Mouse (Mus musculus) thymus, postnatal 4 days (tissue): ENCODE data around the gene Rsph14.

Source experiments
- DNase-seq: peaks from one replicate; pipeline ENCODE4 v3.0.0; 2021

The Rsph14 gene

DNA sequence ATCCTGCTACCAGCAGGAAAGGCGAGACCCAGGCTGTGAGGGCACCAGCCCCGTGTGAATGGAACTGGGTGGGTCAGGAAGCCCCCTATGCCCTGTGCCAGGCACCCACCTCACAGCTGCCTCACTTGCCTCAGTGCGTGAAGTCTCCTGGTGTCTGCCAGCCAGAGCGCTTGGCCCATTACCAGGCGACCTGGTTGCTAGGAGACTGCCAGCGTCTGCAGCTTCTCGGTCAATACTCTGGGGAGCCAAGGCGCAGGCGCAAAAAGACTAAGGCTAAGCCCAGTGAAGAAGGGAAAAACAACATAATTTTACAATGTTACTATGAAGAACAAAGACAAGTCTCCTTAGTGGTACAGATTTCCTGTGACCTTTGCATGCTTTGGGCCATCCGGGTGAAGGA, at the start of gene Rsph14:
TSS of gene Rsph14 (minus strand) at position 192 of the 400 bp plus-strand sequence.
- DNase-seq: no peak

GRCm38 (mm10) chr10:75078174-75079128, 46.1 kb upstream of the Rsph14 start:
- no peak for DNase-seq

GRCm38 (mm10) chr10:75075665-75076064, 43.3 kb upstream of the Rsph14 start:
- DNase-seq: no peak

- DNase-seq: no peak
These were observed 38.0 kb upstream of the Rsph14 start for GRCm38 (mm10) chr10:75070281-75070976.

GRCm38 (mm10) chr10:75068624-75069328, 36.4 kb upstream of the Rsph14 start:
- DNase-seq: no peak

GRCm38 (mm10) chr10:75068086-75068485, 35.7 kb upstream of the Rsph14 start:
- no peak for DNase-seq

DNA sequence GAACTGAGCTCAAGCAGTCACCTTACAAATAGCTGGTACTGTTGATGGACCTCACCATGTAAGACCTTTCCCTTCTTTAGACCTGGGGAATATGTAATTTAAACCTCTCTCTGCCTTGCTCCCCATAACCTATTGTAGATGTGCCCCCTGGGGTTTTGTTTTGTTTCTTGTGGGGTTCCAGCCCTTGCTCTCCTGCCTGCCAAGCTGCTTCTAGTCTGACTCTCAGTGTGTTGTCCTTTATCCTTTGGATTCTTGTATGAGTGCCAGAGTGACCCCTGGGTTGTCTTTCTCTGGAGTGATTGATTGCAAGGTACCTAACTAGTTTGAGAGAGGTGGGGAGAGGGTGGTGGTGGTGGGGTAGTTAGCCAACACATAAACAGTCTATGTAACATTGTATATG, 35.1 kb upstream of the Rsph14 start:
- no peak for DNase-seq

- DNase-seq: no peak
These were observed 33.3 kb upstream of the Rsph14 start for GRCm38 (mm10) chr10:75065691-75066090.

- no peak for DNase-seq
These were observed 31.0 kb upstream of the Rsph14 start for GRCm38 (mm10) chr10:75063301-75063965.

GRCm38 (mm10) chr10:75062621-75063020, 30.2 kb upstream of the Rsph14 start:
- no peak for DNase-seq

DNA sequence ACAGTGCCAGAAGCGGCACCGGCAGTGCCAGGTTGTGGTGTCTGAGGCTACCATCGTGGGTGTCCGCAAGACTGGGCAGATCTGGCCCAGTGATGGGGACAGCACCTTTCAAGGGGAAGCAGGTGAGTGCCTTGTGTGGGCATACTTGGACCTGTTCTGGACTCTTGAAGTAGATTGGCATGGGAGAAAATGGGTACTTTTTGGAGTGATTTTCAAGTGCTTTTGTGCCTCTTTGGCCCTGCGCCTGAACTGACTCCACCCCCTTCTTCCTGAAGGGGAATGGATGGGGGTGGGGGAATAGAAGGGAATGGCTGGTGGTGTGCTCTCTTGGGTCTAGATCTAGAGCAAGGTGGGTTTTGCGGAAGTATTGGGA, 29.8 kb upstream of the Rsph14 start:
- no peak for DNase-seq

DNA sequence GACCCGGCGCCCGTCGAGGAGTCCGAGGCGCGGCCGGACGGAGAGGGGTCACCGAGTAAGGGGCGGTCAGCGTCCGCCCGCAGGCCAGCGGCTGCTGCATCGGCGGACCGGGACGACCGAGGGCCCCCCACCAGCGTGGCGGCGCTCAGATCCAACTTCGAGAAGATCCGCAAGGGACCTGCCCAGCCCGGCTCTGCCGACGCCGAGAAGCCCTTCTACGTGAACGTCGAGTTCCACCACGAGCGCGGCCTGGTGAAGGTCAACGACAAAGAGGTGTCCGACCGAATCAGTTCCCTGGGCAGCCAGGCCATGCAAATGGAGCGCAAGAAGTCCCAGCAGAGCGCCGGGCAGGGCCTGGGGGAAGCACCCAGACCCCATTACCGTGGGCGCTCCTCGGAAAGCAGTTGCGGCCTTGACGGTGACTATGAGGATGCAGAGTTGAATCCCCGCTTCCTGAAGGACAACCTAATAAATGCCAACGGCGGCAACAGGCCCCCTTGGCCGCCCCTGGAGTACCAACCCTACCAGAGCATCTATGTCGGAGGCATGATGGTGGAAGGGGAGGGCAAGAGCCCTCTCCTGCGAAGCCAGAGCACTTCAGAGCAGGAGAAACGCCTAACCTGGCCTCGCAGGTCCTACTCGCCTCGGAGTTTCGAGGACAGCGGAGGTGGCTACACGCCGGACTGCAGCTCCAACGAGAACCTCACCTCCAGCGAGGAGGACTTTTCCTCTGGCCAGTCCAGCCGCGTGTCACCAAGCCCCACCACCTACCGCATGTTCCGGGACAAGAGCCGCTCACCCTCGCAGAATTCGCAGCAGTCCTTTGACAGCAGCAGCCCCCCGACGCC, 29.2 kb upstream of the Rsph14 start:
- DNase-seq: peak; percentile 53

- peak; percentile 64 for DNase-seq
These were observed 28.5 kb upstream of the Rsph14 start for GRCm38 (mm10) chr10:75060843-75061235.

DNA sequence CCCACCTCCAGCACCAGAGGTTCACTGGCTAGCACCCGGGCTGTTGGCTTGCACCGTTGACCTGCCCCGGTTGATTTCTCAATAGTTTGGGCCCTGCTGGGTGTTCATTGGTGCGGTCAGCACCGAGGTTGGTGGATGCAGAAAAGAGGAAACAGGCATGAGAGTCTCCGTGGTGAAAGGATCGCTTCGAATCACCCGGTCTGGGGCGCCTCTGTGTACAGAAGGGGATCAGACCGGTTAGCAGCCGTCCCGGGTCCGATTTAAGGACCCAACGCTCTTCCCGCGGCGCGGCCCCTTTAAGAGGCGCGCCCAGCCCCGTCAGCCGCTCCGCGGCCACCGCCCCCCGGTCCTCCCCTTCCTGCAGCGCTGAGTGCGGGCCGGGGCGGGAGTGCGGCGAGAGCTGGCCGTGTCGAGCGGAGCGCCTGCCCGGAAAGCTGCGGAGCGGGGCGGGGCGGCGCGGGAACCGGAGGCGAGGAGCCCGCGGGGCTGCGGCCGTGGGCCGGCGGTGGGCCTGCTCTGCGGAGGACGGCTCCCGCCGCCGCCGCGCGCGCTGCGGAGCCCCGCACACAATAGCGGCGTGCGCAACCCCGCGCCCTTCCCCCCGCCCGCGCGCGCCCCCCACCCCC, 27.9 kb upstream of the Rsph14 start, which contains the start of gene Bcr:
TSS of gene Bcr (plus strand) at position 376 of the 626 bp plus-strand sequence.
- DNase-seq: peak; percentile 84

DNA sequence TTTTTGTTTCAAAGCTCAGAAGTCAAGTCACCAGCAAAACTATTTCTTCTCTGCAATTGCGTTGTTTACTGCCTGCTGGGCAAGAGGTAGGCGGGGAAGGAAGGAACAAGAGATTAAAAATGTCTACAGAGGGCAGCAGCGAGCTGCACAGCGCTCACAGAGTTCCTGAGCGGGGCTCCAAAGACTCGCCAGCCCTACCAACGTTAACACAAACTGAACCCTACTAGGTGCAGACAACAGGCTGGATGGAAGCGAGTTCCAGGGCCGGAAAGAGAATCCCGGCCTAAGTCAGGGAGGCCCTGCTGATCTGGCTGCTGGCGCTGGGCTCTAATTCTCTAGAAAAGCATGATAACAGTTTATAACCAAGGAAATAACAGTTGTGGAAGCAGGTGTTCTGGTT, 27.0 kb upstream of the Rsph14 start:
- peak; percentile 80 for DNase-seq

DNA sequence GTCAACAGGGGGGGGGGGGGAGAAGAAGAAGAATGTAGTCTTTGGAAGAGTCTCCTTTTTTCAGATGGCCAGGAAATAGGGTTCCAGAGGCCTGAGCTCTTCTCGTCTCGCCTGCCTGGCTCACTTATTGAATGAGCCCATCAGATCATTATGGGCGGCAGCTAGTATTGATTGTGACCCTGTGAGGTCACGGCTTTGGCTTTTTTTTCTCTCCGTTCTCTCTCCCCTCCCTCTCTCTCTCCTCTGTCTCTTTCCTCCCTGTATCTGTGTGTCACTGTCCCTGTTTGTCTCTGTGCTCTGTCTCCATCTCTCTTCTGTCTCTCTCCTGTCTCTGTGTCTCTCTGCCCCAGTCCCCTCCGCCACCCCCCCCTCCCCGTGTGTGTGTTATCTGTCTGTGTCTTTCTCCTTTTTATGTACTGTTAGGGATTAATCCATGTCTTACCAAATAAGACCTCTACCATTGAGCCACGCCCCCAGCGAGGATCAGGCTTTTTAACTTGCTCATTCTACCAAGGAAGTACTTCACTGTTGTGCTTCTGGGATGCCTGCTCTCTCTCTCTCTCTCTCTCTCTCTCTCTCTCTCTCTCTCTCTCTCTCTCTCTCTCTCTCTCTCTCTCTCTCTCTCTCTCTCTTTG, 26.5 kb upstream of the Rsph14 start:
- peak; percentile 50 for DNase-seq

- DNase-seq: no peak
These were observed 25.9 kb upstream of the Rsph14 start for GRCm38 (mm10) chr10:75058336-75058735.

GRCm38 (mm10) chr10:75056255-75056654, 23.9 kb upstream of the Rsph14 start:
- DNase-seq: no peak

DNA sequence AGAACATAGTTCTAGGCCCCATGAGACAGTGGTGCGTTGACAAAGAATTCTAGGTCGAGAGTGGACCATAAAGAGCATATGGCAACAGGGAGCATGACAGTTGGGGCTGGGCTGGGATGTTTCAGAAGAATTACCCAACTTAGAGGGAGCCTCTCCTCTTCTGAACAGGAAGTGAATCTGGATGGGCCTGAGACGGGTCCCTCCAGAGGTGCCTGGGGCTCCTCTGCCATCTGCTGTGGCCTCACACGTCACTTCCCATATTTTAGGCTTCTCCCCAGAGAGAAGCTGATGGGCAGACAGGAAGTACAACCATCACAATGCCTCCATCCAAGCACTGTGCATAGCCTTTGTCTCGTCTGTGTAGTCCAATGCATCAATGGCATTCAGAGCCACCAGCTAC, 23.3 kb upstream of the Rsph14 start:
- DNase-seq: no peak

DNA sequence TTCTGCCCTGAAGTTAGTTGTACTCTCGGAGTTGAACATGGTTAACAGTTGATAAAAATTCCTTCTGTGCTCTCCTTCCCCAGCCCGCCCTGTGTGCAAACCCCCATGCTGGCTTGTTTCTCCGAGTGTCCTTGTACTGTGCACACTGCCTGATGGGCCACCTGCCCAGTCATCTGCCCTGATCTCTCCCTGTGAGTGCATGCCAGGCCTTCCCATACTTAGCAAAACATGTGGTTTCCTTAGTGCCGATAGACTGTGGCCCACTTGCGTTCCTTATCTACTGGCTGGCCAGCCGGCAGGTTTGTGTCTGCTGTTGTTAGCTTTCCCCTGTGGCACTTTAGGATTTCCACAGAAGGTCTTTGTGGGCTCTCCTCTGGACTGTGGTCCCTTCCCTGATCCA, 21.7 kb upstream of the Rsph14 start:
- DNase-seq: no peak

- no peak for DNase-seq
These were observed 21.3 kb upstream of the Rsph14 start for GRCm38 (mm10) chr10:75053655-75054054.
